ENCODE assay signal across 26 mouse cellular contexts in the genomic region with DNA sequence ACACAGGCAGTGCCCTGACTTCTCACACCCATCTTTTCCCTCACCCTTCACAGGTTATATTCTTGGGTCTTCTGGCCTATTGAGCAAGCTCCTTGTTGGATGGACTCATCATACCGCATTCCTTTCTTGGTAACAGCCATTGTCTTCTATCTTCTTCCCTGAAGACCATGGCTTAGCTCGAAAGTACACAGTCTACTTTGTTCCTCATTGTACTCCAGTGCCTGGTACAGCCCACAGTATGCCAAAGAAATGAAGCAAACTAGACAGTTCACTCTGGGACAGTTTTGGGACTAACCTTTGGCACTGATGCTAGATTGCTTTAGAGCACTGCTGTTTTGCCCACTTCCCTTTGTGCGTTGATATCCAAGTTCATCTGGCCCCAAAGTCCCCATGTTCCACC.
DNase-seq lines count a peak whose midpoint lies in the region; ATAC-seq and TF ChIP-seq lines count a peak whose summit lies in the region.
"Had no signal": no experiment of that assay in that cellular context is flagged by ENCODE, and none has a peak within 500 bp of the region (broad histone marks: within the 10 kb centered on the region; RNA-seq: fewer than 3 reads in every experiment).

No protein-coding gene starts in this region.

- ATAC-seq in stomach, postnatal 0 days (ENCODE audit: low FRiP score, low TSS enrichment) = no peak
- ATAC-seq: CD4-positive, CD25-positive, alpha-beta regulatory T cell, adult 4 months; forebrain, embryonic 13.5 days; forebrain, embryonic 16.5 days; hindbrain, embryonic 16.5 days had no signal

- TF ChIP-seq EP300 in stomach, postnatal 0 days (optimal IDR thresholded peaks at IDR 0.05) = no peak

- DNase-seq in layer of hippocampus, adult 2 months (ENCODE audit: low spot score in 2 of 2) = no peak
- no peak for DNase-seq in layer of hippocampus, adult 9-11 months
- DNase-seq in gonadal fat pad, adult 2 months (ENCODE audit: low read depth) = peak; percentile 75
- no peak for DNase-seq in stomach, postnatal 0 days (ENCODE audit: low spot score)
- DNase-seq in lung, postnatal 36 days = no peak
- no peak for DNase-seq in urinary bladder, postnatal 25 days (ENCODE audit: low spot score)
- DNase-seq: adrenal gland, adult 8-10 months; adrenal gland, postnatal 25 days; cerebellum, adult 11-12 months; cerebellum, adult 8-10 months; cerebellum, postnatal 10 days; cerebellum, postnatal 36 days; embryo, embryonic 11 days; gastrocnemius, postnatal 10 days; gastrocnemius, postnatal 36 days had no signal

- no peaks in the 10 kb centered on the region for H3K4me1 ChIP-seq in stomach, postnatal 0 days (replicated peaks; ENCODE audit: control insufficient read depth, insufficient read depth)
- H3K4me1 ChIP-seq: embryonic facial prominence, embryonic 13.5 days; forebrain, embryonic 10.5 days; forebrain, embryonic 13.5 days; hindbrain, embryonic 10.5 days; hindbrain, embryonic 13.5 days had no signal

- H3K27ac ChIP-seq in layer of hippocampus, adult 2 months = peak overlapping the region; percentile 28; the same call in 1 of the 2 replicates
- peak overlapping the region; percentile 49; the same call in 1 of the 2 replicates for H3K27ac ChIP-seq in stomach, postnatal 0 days (replicated peaks)
- H3K27ac ChIP-seq: embryonic facial prominence, embryonic 10.5 days; embryonic facial prominence, embryonic 13.5 days; forebrain, embryonic 10.5 days; forebrain, embryonic 13.5 days; hindbrain, embryonic 10.5 days; hindbrain, embryonic 13.5 days had no signal

- H3K4me2 ChIP-seq in stomach, postnatal 0 days (replicated peaks; ENCODE audit: low read depth) = no peak overlapping the region
- H3K4me2 ChIP-seq: embryonic facial prominence, embryonic 13.5 days; forebrain, embryonic 13.5 days; heart, embryonic 11.5 days; hindbrain, embryonic 13.5 days had no signal

- no peak overlapping the region for H3K9ac ChIP-seq in stomach, postnatal 0 days (ENCODE audit: low read length)
- H3K9ac ChIP-seq: embryonic facial prominence, embryonic 13.5 days; forebrain, embryonic 13.5 days; hindbrain, embryonic 13.5 days had no signal

- H3K9me3 ChIP-seq in stomach, postnatal 0 days (ENCODE audit: control insufficient read depth, low read length) = no peaks in the 10 kb centered on the region
- H3K9me3 ChIP-seq: embryonic facial prominence, embryonic 10.5 days; embryonic facial prominence, embryonic 13.5 days; forebrain, embryonic 10.5 days; forebrain, embryonic 13.5 days; hindbrain, embryonic 10.5 days; hindbrain, embryonic 13.5 days had no signal

- peaks cover 2% of the 10 kb centered on the region for H3K36me3 ChIP-seq in stomach, postnatal 0 days (ENCODE audit: control insufficient read depth, insufficient read depth, low read length)

- no peak for TF ChIP-seq CTCF in layer of hippocampus, adult 2 months (conservative IDR thresholded peaks at IDR 0.05)
- TF ChIP-seq CTCF in stomach, postnatal 0 days (IDR thresholded peaks at IDR 0.05; ENCODE audit: low read depth) = no peak

- H3K4me3 ChIP-seq in layer of hippocampus, adult 2 months = no peak overlapping the region
- H3K4me3 ChIP-seq in stomach, postnatal 0 days (ENCODE audit: low read depth, low read length) = no peak overlapping the region
- H3K4me3 ChIP-seq: embryonic facial prominence, embryonic 10.5 days; embryonic facial prominence, embryonic 13.5 days; erythroblast, embryonic 14.5 days; forebrain, embryonic 10.5 days; forebrain, embryonic 13.5 days; hindbrain, embryonic 10.5 days; hindbrain, embryonic 13.5 days had no signal

- 87% methylated on average over 3 of the region's 3 CpGs for WGBS in stomach, postnatal 0 days

- no peaks in the 10 kb centered on the region for H3K27me3 ChIP-seq in stomach, postnatal 0 days (ENCODE audit: control insufficient read depth, insufficient read depth, low read length)
- H3K27me3 ChIP-seq: embryonic facial prominence, embryonic 13.5 days; forebrain, embryonic 13.5 days; hindbrain, embryonic 13.5 days had no signal
